Mouse (Mus musculus) embryo, embryonic 10 days (tissue): Measurements from ENCODE around the gene Gm867.
A peak's percentile ranks its signal among the peaks of the same experiment; 100 is the strongest.

ENCODE experiments used
- DNase-seq: peaks from one replicate; pipeline ENCODE4 v3.0.0-alpha.2; 2015; ENCODE audit warnings: low spot score

Gm867 gene

GRCm38 (mm10) chr10:75940520-75940919 is at the start of gene Gm867:
Gene Gm867, minus strand, starts transcription at chr10:75940672.
- no peak for DNase-seq

GRCm38 (mm10) chr10:75979432-75979831 is 39.0 kb upstream of the Gm867 start:
- no peak for DNase-seq

DNA sequence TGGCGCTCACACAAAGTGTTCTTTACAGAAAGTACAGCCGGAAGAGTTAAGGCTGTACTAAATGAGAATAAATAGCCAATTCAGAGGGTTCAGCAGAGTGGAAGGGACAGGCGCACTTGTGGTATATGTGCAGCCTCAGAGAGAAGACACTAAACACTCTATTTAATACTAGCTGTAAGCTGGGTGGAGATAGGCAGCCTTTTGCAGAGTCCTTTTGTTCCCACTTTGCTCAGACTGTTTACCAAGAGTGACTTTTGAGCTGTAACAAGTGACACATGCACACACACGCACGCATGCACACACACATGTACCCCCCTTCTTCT is 38.3 kb upstream of the Gm867 start:
- DNase-seq, result no peak

DNA sequence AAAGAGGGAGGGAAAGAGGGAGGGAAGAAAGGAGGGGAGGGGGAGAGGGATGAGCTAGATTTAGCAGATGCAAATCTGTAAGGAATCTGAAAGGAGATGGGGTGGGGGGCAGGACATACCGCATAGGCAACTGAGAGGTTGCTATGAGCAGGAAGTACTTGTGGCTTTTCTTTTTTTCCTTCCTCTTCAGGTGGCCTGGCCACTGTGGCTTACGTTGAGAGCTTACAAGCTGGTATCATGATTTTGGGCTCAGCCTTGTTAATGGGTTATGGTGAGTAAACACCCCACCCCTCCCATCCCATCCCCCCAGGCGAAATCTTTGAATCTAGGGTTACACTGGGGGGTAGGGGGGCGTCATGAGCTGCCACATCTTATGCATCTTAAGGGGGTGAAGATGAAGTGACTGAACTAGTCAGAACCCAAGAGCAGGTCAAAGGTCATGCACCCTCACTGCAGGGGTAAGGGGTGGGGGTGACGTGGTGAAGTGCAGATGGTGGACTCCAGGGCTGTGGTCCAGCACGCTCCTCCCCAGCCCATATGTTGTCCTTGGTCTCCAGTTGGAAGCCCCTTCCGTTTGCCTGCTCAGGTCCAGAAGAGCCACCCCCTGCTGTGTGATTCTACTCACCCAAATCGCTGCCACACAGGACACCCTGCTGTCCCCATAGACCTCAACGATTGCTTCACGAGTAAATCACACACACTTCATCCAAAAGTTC is 37.8 kb upstream of the Gm867 start:
- no peak for DNase-seq

DNA sequence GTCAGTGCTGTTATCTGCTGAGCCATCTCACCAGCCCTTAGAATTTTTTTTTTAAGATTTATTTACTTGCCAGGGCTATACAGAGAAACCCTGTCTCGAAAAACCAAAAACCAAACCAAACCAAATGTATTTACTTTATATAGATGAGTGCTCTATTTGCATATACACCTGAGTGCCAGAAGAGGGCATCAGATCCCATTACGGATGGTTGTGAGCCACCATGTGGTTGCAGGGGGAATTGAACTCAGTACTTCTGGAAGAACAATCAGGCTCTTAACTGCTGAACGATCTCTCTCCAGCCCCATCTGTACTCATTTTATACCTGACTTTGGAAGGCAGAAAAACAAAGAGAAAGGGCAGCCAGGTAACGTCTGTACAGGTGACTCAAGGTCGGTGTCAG is 34.7 kb upstream of the Gm867 start:
- DNase-seq, result no peak

DNA sequence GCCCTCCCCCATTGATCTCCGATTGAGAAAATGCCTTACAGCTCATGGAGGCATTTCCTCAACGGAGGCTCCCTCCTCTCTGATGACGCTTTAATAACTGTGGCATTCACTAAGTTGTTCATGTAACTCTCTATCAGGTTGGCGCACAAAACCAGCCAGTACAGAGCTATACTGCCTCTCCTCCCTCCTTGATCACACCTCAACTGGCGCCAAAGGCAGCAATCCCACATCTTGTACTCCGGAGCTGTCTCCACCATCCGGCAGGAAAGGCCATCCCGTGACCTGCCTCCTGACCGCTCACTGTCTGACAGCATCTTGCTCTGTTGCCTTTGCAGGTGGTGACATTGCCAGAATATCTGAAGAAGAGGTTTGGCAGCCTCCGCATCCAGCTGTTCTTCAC is 33.4 kb upstream of the Gm867 start:
- DNase-seq, result no peak

GRCm38 (mm10) chr10:75954381-75954811 is 13.9 kb upstream of the Gm867 start, which contains the start of gene Gm5134:
Gene Gm5134, plus strand, starts transcription at chr10:75954514.
- DNase-seq, result no peak

GRCm38 (mm10) chr10:75951424-75952050 is 11.1 kb upstream of the Gm867 start:
- peak; percentile 61 for DNase-seq

DNA sequence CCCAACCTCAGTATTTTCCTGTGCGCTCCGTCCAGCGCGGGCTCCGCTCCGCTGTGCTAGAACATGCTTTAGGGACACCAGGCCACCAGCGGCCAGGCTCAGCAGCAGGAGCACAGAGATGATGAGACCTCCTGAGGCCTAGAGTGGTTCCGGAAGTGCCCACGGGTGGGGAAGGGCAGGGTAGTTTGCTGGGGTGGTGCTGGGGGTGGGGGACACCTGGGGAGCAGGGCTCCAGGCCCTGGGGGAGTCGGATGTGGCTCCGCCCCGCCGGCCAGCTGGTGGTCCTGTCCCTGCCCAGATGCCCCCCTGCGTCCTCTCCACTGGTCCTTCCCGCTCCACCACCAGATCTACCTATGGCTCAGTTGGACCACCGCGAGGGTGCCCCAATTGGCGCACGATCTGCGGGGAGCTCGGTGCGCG is 10.3 kb upstream of the Gm867 start:
- DNase-seq, result peak; percentile 72

- no peak for DNase-seq
Measured at GRCm38 (mm10) chr10:75949053-75950045, 8.9 kb upstream of the Gm867 start.

- DNase-seq, result no peak
Measured at GRCm38 (mm10) chr10:75948079-75948478, 7.6 kb upstream of the Gm867 start.

- no peak for DNase-seq
Measured at GRCm38 (mm10) chr10:75945896-75946295, 5.4 kb upstream of the Gm867 start.

DNA sequence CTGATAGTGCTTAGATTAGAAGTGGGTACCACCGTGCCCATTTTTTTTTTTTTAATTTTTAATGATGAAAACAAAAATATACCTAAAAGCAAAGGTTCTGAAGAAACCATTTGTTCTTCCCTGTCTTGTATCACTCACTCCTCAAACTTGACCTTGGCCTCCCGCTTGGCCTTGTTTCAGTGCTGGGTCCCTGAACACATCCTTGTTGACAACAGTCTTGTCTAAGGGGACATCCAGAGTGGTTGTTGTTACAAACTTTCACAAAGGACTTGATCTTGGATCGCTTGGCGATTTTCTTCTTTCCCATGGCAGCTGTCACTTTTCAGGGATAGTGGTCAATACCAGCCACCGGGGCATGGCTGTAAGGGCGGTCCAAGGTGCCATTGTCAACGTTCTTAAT is 4.7 kb upstream of the Gm867 start:
- DNase-seq, result no peak

DNA sequence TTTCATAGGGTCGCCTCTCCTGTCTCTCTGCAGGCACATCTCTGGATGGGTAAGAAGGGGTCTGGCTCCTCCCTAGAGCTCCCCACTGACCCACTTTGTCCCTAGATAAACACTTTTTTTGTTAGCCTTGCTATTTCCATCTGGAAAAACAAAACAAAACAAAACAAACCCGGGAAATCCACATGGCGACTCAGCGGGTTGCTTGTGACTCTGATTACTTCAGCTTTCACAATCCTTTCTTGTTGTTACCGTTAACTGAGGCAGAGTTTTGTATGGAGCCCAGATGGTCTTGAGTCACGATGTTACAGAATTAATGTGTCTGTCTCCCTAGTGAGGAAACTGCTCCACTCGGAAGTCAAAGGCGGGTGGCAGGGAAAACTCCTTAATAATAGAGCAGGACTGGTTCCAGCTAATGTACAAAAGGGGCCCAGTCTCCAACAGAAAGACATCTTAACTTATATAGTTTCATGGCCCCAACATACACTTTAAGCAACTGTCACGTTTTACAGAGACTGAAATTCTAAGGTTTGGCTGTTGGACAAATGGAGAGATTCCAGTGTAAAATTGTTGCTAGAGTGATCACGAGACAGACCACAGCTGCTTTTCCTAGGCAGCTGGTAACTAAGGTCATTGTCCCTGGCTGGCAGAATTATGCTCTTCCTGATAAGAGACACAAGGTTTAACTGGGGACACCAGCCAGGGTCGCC is 3.7 kb upstream of the Gm867 start:
- no peak for DNase-seq

DNA sequence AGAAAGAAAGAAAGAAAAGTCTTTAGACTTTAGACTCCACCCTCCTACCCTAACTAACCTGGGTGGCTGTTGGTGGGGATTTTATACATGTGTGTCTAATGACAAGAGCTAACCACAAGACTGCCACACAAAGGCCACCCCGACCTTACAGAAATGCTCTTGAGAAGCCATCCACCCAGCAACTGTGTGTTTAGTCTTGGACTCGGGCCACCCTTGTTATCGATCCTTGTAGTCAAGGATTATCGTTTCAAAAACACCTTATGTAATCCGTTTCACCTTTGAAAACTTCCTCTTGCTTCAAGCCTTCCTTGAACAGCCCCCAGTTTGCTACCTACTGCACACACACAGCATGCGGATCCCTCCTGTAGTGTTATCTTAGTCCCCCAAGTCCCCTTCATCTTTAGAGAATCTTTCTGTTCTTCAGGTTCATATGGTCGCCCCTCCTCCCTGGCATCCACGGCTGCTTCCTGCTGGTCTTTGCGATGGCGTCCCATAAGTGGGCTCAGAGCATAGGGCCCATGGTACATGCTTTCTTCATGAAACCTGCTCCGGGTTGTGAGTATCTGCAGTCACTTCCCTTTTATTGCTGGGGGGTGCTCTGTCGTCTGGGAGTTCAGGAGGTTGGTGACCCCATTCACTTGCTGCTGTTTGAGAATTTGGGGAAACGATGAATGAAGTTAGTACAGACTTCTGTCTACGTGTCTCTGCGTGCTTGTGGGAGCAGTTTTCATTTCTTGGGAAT is 2.4 kb upstream of the Gm867 start, which contains the start of gene Vpreb3:
Gene Vpreb3, plus strand, starts transcription at position 322 of the 742 bp plus-strand sequence.
- no peak for DNase-seq

DNA sequence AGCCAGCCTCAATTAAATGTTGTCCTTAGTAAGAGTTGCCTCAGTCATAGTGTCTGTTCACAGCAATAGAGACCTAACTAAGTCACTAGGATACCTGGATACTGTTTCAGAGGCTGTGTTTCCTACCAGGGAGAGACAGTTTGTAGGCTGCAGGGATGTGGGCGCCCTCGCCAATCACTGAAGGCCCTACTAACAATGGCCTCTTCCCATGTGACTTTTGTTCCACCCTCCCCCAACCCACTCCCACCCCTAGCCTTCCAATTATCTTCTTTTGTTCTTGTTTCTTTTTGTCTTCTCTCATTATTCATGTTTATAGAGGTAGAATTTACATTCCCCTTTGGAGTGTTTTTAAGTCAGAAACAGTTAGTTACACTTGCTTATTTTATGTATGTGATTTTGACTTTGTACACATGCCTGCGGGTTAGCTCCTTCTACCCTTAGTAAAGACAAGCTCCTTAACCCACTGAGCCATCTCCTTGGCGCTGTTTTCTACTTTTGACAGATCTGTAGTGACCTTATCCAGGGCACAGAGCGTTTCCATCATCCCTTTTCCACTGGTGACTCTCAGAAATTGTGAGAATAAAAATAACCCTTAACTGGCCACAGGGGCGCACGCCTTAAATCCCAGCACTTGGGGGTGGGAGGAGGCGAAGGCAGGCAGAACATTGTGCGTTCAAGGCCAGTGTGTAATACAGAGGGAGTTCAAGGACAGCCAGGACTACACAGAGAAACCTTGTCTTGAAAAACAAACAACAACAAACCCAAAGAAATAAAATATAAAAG is 761 bp upstream of the Gm867 start:
- no peak for DNase-seq

DNA sequence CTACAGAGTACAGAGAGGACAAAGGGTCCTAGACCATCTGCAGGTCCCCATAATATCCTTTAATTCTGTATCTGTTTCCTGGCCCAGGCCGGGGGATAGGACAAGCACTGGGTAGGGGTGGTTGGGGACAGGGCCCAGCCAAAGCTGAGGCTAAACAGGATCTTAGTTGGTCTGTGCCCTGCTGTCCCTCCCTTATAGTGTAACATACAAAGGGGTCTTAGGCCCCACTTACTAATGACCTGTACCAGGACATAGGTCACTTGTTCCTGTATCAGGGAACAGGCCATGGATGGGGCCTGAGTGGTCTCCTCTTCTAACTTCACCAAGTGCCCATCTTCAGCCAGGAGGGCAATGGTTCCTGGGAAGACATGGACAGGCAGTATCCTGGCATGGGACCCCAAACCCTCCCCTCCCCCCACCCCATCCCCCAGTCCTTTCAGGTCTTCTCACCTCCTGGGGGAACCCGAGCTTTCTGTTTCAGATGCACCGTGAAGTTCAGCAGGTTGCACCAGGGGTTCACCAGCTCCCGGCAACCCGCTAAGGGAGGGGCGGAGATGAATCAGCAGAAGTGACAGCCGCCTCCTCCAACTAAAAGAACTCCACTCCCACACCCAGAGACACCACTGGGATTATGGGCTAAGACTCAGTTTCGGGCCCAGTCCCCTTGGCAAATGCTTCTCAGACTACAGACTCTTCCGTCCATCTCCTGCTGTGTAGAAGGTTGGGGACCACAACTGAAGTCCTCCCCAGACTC is 814 bp downstream of the Gm867 start:
- no peak for DNase-seq

- no peak for DNase-seq
Measured at GRCm38 (mm10) chr10:75937851-75938643, 2.4 kb downstream of the Gm867 start.
